In the genomic region with DNA sequence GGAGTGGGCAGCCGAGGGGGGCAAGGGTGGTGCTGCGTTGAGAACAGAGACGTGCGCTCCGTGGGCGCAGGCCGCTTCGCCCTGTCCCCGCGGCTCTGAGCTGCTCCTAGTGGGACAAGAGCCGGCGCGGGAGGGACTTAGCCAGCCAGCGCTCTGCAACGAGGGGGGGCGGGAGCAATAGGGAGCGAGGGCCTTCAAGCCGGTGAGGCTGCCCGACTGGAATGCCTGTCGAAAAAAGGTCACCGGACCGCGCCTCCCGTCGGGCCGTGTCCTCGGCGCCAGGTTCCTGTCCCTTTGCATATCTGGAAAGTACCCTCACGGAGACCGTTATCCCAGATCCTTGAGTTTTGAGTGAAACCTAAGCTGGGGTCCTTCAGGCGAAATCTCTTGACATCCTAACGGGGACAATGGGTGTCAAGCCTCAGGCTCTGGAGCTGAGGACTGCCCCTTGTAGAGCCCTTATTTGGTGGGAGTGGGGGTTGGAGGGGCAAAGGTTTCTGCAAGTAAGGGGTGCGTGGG, we compare ENCODE assay signal across 8 mouse cellular contexts. TPM values are rescaled to one million over a fixed set of nuclear protein-coding genes. Genes with fewer than 3 reads are reported as not detected.
DNase-seq lines count a peak whose midpoint lies in the region; ATAC-seq lines count a peak whose summit lies in the region.

A gene (minus strand): TSS at position 159 of the 519 bp plus-strand sequence.

- H3K27ac ChIP-seq in lung, embryonic 16.5 days (ENCODE audit: low read length) = peak within 1 kb of the TSS; percentile 100

- no peaks in the 10 kb centered on the region for H3K27me3 ChIP-seq in lung, embryonic 16.5 days (ENCODE audit: control insufficient read depth, insufficient read depth, low read depth, low read length)

- peak; percentile 78 to 84 for ATAC-seq in hematopoietic stem cell, adult 5-6 weeks (replicated peaks in 1 of 2; ENCODE audit: insufficient read depth in 1 of 2, low FRiP score in 2 of 2, low TSS enrichment in 1 of 2, low read depth in 1 of 2, poor library complexity in 2 of 2, severe bottlenecking in 2 of 2)
- ATAC-seq in lung, embryonic 16.5 days (ENCODE audit: low read depth) = peak; percentile 97

- peak within 1 kb of the TSS; percentile 89 for H3K9ac ChIP-seq in lung, embryonic 16.5 days (ENCODE audit: low read length)

- DNase-seq in MEL-GATA-1-ER (ENCODE audit: extremely low read depth, low read depth) = peak; percentile 77
- DNase-seq in cerebellum, adult 8-10 months = peak; percentile 96
- DNase-seq in forelimb bud, embryonic 11.5 days (ENCODE audit: low read depth, low spot score) = peak; percentile 91
- DNase-seq in layer of hippocampus, adult 9-10 months (ENCODE audit: low spot score) = peak; percentile 93
- peak; percentile 95 for DNase-seq in ovary, postnatal 10 days (ENCODE audit: low spot score)
- DNase-seq in thymus, postnatal 10 days (ENCODE audit: low spot score in 2 of 2) = peak; percentile 86

- H3K4me3 ChIP-seq in lung, embryonic 16.5 days (ENCODE audit: low read length) = peak within 1 kb of the TSS; percentile 81

- no peaks in the 10 kb centered on the region for H3K9me3 ChIP-seq in lung, embryonic 16.5 days (ENCODE audit: control insufficient read depth, low read length)

- peak within 1 kb of the TSS; percentile 61 for H3K4me2 ChIP-seq in lung, embryonic 16.5 days (ENCODE audit: low read depth, low read length)

- under 1% methylated on average over 33 of the region's 33 CpGs for WGBS in lung, embryonic 16.5 days

- peaks cover 7% of the 10 kb centered on the region for H3K36me3 ChIP-seq in lung, embryonic 16.5 days (ENCODE audit: control insufficient read depth, insufficient read depth, low read length)

- H3K4me1 ChIP-seq in lung, embryonic 16.5 days (replicated peaks; ENCODE audit: control insufficient read depth, insufficient read depth, low read length) = peaks cover 8% of the 10 kb centered on the region; the same call in 1 of the 2 replicates

RNA-seq across cellular contexts. Expression of the gene that starts here (rescaled TPM):
- total RNA-seq in hematopoietic stem cell, adult 5-6 weeks (2017) = 544 and 546 TPM in 2 replicates
- polyA plus RNA-seq in lung, embryonic 16.5 days (2015; fragmentation: Nextera tagmentation; extraction: Ambion mirVana) = 265 and 302 TPM in 2 replicates

Comparison
In these comparisons a context has a peak if more than half of its experiments do, and no peak if none do; other contexts are left out.
1. Peak in every context shown above with its lines: DNase-seq, ATAC-seq, H3K4me3 ChIP-seq and H3K27ac ChIP-seq.